Mouse (Mus musculus): ENCODE measurements around the gene Rbm12b1. TPM values are rescaled to one million over a fixed set of nuclear protein-coding genes. Genes with fewer than 3 reads are reported as not detected.
"Not testable (repeated sequence)": the region's sequence is repeated elsewhere in the genome, so short reads cannot be mapped to it uniquely, and the experiment has no call there.

The Rbm12b1 gene
- 8.9 and 9.5 TPM in 2 replicates for polyA plus RNA-seq (2015; fragmentation: Nextera tagmentation; extraction: Ambion mirVana)

- H3K4me2 ChIP-seq: peak within 1 kb of the TSS; percentile 49
- WGBS: 4% methylated on average over 19 of the region's 32 CpGs
- H3K27ac ChIP-seq: peak within 1 kb of the TSS; percentile 82
- peak within 1 kb of the TSS; percentile 74 for H3K9ac ChIP-seq
- peak; percentile 99 for ATAC-seq (ENCODE audit: low FRiP score)
- not testable (repeated sequence) for H3K27me3 ChIP-seq; H3K4me1 ChIP-seq (replicated peaks); H3K36me3 ChIP-seq; H3K9me3 ChIP-seq
- H3K4me3 ChIP-seq: peak within 1 kb of the TSS; percentile 46
Measured at GRCm38 (mm10) chr4:12140141-12140567, at the start of gene Rbm12b1. Gene Rbm12b1 (plus strand): TSS chr4:12140264.

- not testable (repeated sequence) for H3K36me3 ChIP-seq; H3K4me1 ChIP-seq (replicated peaks); H3K27ac ChIP-seq; H3K27me3 ChIP-seq; H3K9me3 ChIP-seq
- Histone ChIP-seq H3K4me3 (peak overlapping the region; percentile 46), H3K4me2 (peak overlapping the region; percentile 49), H3K9ac (peak overlapping the region; percentile 74)
- ATAC-seq (ENCODE audit: low FRiP score): peak; percentile 91
- 14% methylated on average over 23 of the region's 40 CpGs for WGBS
Measured at GRCm38 (mm10) chr4:12140592-12141062, 563 bp downstream of the Rbm12b1 start.

- not testable (repeated sequence) for H3K36me3 ChIP-seq, H3K4me3 ChIP-seq
- 94% methylated on average over 7 of the region's 7 CpGs for WGBS
Measured at GRCm38 (mm10) chr4:12141516-12141915, 1.5 kb downstream of the Rbm12b1 start.

GRCm38 (mm10) chr4:12147660-12148059 is 7.6 kb downstream of the Rbm12b1 start:
- Histone ChIP-seq H3K9me3 (peaks cover 5% of the 10 kb centered on the region; the same call in 1 of the 2 replicates), H3K36me3 (peaks cover 34% of the 10 kb centered on the region), H3K4me2 (no peak overlapping the region), H3K9ac (no peak overlapping the region), H3K4me1 (replicated peaks) (no peaks in the 10 kb centered on the region), H3K27ac (no peak overlapping the region), H3K4me3 (no peak overlapping the region), H3K27me3 (no peaks in the 10 kb centered on the region)
- no peak for ATAC-seq (ENCODE audit: low FRiP score)

More at GRCm38 (mm10) chr4:12141516-12141915, 1.5 kb downstream of the Rbm12b1 start:
- H3K4me2 ChIP-seq: peak overlapping the region; percentile 36
- not testable (repeated sequence) for H3K27me3 ChIP-seq; H3K4me1 ChIP-seq (replicated peaks); H3K9ac ChIP-seq; H3K9me3 ChIP-seq; ATAC-seq (ENCODE audit: low FRiP score); H3K27ac ChIP-seq

GRCm38 (mm10) chr4:12170986-12171317 is 30.9 kb downstream of the Rbm12b1 start:
- H3K27me3 ChIP-seq: no peaks in the 10 kb centered on the region
- 15% methylated on average over 9 of the region's 9 CpGs for WGBS
- peak overlapping the region; percentile 95 for H3K27ac ChIP-seq
- H3K4me2 ChIP-seq: peak overlapping the region; percentile 74
- ATAC-seq (ENCODE audit: low FRiP score): no peak
- H3K4me1 ChIP-seq (replicated peaks): peaks cover 14% of the 10 kb centered on the region
- peak overlapping the region; percentile 82 for H3K4me3 ChIP-seq
- peaks cover 22% of the 10 kb centered on the region for H3K36me3 ChIP-seq
- H3K9me3 ChIP-seq: no peaks in the 10 kb centered on the region
- H3K9ac ChIP-seq: peak overlapping the region; percentile 98

GRCm38 (mm10) chr4:12171318-12172091 is 31.4 kb downstream of the Rbm12b1 start, which contains the start of gene Fam92a:
Gene Fam92a (minus strand): TSS chr4:12172015.
- H3K9ac ChIP-seq: peak within 1 kb of the TSS; percentile 98
- H3K4me2 ChIP-seq: peak within 1 kb of the TSS; percentile 74
- H3K27ac ChIP-seq: peak within 1 kb of the TSS; percentile 95
- under 1% methylated on average over 52 of the region's 74 CpGs for WGBS
- ATAC-seq (ENCODE audit: low FRiP score): peak; percentile 94
- H3K4me3 ChIP-seq: peak within 1 kb of the TSS; percentile 82
- H3K27me3 ChIP-seq: no peaks in the 10 kb centered on the region
- no peaks in the 10 kb centered on the region for H3K9me3 ChIP-seq
- H3K4me1 ChIP-seq (replicated peaks): peaks cover 14% of the 10 kb centered on the region
- peaks cover 16% of the 10 kb centered on the region for H3K36me3 ChIP-seq

GRCm38 (mm10) chr4:12178992-12179391 is 38.9 kb downstream of the Rbm12b1 start:
- Histone ChIP-seq H3K9me3 (no peaks in the 10 kb centered on the region), H3K27me3 (no peaks in the 10 kb centered on the region), H3K4me2 (no peak overlapping the region), H3K9ac (no peak overlapping the region), H3K36me3 (no peaks in the 10 kb centered on the region), H3K4me1 (replicated peaks) (no peaks in the 10 kb centered on the region), H3K4me3 (no peak overlapping the region), H3K27ac (no peak overlapping the region)
- 89% methylated on average over 10 of the region's 10 CpGs for WGBS
- no peak for ATAC-seq (ENCODE audit: low FRiP score)

Other genes starting within 250 kb of the Rbm12b1 start
- 0.60 and 0.64 TPM in 2 replicates for gene Gm10604, start 159.0 kb upstream of the Rbm12b1 start, polyA plus RNA-seq (2015; fragmentation: Nextera tagmentation; extraction: Ambion mirVana)
- 17.7 and 19.9 TPM in 2 replicates for gene Rbm12b2, start 50.8 kb upstream of the Rbm12b1 start, polyA plus RNA-seq (2015; fragmentation: Nextera tagmentation; extraction: Ambion mirVana)
- gene Fam92a, start 31.8 kb downstream of the Rbm12b1 start, polyA plus RNA-seq (2015; fragmentation: Nextera tagmentation; extraction: Ambion mirVana): 92.7 and 103 TPM in 2 replicates